Mouse (Mus musculus): ENCODE results near the gene Clec1b.

Clec1b gene

DNA sequence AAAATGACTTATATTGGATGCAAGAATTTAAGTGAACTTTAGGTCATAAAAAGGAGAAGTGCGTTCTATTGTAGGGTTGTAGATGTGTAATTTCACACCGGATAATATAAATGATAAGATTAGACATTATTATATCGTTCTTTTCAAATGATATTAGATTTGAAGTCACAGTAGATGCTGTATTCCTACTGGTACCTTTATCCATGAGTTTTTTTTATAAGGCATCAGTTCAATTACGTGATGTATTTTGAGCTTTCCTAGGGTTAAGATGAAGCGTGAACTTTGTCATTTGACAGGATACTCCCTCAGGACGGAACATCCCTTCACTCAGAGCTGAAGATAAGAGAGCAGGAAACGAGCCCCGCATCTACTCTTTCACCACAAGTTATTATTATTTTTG is at the start of gene Clec1b:
Clec1b (plus strand) TSS at position 301 of the 400 bp plus-strand sequence.
- DNase-seq = no peak

DNA sequence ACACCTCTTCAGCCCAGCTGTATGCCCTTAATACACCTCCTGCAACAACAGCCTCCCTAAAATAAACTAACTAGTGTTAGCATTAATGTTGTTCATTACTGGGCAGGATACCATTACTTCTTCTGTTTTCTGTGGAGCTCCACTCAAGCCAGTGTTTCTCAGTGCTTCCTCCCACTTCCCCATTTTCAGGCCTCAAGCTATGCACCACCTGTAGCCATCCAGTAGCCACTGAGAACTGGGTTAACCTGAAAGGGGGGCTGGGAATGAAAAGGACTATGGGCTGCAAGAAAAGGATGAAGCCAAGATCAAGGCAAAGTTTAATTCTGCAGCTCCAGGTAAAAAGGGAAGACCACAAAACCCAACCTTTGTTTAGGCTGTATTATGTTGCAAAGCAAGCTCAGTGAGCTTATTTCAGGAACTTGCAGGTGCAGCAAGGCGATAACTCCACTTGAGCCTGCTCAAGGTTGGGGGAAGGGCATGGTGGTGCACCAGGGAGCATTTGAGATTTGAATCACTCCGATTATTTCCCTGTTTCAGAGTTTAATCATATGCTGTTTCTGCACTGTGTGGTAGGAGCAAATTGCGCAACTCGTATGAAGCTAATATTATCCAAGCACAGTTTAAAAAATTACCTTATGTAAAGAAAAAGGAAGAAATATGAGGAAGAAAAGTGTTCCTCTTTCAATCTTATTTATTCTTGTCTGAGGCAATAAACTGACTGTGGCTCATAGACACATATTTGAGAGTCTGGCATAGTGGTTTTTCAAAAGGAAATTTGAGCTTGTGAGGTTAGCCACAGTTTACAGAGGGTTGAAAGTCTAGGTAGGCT is 47.4 kb upstream of the Clec1b start:
- DNase-seq = no peak

DNA sequence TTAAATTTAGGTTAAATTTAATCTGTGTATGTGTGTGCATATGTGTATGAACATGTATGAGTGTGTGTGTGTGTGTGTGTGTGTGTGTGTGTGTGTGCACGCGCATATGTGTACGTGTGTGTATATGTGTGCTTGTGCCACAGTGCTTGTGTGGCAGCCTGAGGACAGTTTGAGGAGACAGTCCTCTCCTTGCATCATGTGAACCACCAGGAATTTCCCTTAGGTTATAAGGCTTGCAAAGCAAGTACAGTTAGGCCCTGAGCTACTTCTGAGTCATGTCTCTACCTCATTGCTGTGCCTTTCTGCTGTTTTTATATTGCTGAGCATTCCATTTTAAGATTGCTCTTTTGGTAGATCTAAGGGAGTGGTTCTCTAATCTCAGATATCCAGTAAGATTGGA is 46.0 kb upstream of the Clec1b start:
- DNase-seq = no peak

DNA sequence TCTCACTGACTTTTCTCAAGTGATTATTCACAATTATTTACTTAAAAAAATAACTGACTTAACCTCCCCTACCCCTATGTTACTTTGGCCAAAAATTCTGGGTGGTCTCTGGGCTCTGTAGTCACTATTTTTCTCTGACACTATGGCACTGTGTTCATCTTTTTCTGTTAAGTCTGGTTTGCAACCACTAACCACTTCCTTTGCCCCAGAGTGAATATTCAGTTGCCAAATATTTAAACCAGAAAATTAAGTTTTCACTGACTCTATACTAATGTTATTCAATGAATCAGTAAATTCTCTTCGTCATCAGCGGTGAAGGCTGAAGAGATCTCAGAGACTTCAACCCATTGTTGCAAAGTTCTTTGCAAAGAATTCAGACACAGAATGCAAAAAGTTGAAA is 41.3 kb upstream of the Clec1b start:
- DNase-seq = no peak

DNA sequence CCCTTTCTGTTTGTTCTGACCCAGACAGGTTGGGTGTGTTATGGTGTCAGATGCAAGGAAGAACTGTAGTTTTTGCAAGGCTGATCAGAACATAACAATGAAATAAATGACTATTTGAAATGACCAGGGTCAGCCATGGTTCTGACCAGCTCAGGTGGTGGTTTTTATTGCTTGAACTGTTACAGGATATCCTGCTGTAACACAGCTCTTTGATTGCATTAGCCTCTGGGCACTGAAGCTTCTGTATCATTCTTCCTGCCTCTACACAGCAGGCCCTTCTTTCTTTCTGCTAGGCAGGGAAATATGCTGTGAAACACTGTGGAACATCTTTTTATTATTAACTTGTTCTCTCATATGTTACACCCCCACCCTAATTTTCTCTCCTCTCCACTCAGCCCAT is 40.7 kb upstream of the Clec1b start:
- DNase-seq = no peak

DNA sequence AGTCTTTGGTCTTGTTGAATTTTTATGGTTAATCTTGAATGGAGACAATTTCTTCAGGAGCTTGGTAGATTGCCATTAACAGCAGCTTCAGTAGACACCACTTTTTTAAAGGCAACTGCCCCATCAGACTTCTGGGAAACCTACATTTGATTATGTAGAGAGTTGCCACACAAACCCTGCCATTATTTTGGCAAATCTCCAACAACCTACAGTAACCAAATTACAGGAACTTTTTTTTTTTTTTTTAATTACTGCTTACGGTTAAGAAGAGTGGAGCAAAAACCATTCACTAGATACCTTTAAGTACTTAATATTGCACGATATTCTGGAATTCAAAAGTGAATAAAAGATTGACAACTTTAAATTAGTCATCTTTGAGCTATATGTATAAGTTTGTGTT is 37.6 kb upstream of the Clec1b start:
- no peak for DNase-seq

DNA sequence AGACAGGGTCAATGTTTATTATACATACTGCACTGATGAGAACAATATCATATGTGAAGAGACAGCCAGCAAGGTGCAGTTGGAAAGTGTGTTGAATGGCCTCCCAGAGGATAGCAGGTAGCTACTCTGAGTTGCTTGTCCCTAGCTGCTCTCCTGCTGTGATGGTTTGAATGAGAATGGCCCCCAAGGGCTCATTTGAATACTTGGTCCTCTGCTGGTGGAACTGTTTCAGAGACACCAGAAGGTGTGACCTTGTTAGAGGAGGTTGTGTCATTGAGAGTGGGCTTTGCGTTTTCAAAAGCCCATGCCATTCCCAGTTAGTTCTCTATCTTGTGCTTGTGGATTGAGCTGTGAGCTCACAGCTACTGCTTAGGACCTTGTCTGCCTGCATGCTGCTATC is 33.2 kb upstream of the Clec1b start:
- DNase-seq = no peak

DNA sequence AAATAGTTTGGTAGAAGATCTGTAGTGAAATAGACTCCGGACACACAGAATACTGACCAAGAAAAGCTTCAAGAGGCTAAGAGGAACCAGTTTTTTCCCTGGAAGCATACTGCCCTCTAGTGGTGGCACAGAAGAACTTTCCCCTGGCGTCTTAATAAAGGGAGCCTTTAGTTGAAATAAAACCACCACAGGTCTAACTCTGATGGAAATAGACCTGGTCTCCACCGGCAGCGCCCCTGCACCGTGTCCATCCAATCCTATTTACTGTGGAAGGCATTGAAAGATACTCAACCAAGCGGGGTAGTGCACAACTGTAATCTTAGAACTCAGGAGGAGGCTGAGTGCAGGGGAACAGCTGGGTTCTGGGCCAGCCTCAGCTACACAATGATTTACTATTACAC is 31.1 kb upstream of the Clec1b start:
- DNase-seq = peak; percentile 3

DNA sequence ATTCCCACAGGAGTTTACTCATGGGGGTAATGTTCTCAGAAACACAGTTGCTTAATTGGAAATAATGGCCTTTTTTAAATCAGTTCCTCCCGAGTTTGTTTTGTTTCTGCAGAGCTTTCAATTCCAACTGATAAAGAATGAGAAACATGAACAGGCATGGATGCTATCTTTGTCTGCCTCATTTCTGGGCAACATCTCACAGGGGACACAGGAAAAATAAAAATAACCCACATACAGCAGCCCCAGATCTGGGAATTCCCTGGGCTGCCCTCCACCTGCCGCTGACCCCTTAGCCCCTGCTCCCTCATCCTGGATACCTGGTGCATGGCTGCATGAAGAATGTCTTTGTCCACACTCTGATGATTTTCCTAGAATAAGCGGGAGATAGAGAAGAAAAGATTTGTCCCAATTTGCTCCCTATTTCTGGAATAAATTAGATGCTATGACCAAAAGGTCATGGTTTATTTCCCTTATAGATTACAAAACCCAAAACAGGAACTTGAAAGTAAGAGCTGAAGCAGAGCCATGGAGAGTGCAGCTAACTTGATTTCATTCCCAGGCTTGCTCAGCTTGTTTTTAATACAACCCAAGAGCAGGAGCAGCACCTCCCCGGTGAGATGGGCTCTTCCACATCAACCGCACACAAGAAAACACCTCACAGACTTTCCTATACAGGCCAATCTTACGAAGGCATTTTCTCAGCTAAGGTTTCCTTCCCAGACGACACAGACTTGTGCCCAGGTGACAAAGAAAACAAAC is 27.5 kb upstream of the Clec1b start:
- no peak for DNase-seq

DNA sequence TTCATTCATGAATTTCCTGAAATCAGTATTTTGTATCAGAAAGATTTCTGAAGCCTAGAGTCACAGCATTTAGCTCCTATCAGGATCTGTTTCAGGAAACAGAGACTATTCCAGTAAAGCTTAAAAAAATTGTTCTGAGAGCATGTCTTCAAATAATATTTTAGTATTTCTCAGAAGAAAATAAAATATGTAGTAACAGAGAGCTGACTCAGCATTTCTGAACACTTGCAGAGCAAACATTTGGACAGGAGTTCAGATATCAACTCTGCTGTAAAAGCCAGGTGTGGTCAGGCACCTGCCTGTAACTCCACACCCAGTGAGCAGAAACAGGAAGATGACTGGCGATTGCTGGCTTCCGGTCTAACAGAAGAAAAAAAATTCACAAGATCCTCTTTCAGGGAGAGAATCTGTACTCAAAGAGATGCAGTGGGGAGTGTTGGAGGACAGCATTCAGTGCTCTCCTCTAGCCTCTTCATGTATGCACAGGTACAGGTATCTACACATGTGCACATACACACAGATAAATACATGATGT is 22.1 kb upstream of the Clec1b start:
- no peak for DNase-seq

DNA sequence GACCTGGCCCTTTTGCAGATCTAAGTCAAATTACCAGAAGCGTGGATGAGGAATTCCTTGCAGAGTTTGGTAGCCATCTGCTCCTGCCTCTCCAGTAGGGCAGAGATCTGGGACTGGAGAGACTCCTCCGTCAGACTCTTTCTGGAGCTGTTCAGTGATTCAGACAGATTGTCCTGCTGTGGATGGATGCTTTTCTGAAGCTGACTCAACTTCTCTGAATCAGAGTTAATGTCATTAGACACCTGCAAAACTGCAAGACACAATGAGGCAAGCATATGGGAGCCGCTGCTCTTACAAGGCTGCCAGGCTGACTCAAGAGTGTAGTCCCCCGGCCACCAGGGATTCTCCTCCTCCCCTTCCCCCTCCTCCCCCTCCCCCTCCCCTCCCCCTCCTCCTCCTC is 16.6 kb upstream of the Clec1b start:
- DNase-seq = no peak

DNA sequence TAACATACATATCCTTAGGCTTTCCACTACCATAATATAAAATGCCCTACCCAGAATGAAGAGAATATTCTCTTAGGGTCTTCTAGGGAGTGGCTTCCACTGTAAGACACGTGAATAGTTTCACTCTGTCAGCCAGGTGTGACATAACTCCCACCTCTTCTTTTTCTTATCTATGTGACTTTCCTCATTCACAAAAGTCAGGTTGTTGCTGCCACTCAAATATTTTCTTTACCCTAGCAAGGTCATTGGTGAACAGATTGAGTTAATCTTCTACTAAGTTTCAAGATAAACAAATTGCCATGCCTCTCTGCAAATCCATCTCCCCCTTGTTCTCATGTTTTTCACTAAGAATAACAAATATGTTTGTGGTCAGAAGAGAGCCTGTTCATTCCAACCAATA is 15.4 kb upstream of the Clec1b start:
- DNase-seq = no peak

DNA sequence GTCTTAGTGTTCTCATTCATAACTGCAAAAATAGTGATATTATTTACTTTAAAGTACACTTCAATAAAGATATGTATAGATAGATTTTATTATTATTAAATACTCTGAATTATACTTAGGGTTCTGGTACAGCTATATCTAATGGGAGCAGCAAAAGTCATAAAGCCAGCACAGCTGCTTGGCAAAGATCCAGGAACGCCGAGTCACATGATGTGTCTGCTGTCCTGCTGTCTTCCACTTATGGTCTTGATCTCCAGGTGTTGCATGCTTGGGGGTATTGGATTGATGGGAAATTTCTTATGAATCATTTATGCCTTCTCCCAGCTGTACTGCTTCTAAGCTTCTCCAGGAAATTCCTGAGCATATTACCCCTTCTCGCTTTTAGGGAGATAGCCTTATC is 13.6 kb upstream of the Clec1b start:
- no peak for DNase-seq

DNA sequence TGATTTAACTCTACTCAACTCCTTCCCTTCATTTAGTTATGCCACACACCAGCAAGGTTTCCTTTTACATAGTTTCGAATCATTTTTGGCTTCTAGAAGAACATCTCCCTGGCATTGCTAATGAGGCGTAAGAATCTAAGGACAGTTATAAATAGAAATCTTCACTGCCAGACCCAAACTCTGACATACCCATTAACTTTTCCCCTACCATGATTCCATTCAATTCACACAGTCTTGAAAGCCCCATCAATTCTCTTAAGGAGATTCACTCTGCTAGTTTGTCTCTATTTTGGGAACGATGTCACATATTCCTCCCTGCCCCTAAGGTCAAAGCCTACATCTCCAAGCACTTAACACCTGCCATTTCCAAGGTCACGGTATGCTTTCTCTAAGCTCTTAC is 12.1 kb upstream of the Clec1b start:
- no peak for DNase-seq

DNA sequence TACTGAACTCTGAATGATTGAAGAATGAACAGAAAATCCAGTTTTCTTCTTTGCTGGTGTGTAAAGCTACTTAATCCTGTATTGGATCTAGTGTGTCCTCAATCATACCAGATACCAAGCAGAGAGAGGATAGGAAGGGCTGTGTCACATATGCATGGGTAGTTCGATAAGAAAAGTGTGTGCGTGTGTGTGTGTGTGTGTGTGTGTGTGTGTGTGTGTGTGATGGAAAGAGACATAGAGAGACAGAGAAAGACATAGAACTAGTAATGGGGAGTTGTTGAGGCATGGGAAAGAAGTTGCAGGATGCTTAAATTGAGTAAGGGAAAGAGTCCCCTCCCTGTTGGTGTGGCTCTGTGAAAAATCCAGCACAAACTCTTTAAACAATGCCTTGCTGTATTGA is 11.3 kb upstream of the Clec1b start, which contains the start of gene Clec12b:
Clec12b (minus strand) TSS at position 101 of the 400 bp plus-strand sequence.
- DNase-seq = no peak

DNA sequence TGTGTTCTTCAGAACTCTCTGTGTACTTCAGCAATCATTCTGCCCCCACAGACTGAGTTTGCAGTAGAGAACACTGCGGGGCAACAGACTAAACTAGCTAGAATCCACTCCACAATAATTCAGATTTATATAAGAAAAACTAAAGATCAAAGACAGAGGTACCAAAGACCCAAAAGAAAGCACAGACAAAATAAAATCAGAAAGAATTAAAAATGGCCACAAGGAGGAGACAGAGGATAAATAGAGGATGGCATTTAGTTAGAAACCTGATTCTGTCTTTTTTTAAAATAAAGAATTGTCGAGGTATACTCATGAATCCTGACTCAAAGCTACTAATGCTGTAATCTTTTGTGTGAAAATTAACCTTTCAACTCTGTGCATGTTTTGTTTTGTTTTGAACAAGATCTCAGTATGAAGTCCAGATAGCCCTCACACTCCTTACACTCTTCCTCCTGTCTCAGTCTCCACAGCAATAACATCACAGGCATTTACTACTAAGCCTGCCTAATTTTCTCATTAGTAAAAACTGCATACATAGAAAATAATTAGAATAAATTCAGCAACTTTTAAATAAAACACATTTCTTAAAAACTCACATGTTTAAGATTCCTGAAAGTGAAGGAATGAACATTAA is 3.9 kb upstream of the Clec1b start:
- no peak for DNase-seq

DNA sequence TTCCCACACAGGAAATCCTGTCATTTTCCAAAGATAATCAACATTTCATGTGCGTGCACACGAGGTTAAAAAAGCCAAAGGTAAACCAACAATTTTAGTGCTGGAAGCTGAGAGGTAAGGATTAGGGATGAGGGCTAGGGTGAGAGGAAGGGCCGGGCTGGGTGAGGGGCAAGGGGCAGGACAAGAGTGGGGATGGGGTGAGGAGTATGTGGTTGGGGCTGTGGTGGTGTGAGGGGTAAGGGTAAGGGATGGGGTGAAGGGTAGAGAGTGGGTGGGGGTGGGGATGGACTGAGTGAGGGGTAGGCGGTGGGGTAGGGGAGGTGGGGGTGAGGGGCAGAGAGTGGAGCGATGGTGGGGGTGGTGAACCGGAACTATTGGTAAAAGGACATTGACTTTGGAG is 3.4 kb upstream of the Clec1b start:
- DNase-seq = no peak

DNA sequence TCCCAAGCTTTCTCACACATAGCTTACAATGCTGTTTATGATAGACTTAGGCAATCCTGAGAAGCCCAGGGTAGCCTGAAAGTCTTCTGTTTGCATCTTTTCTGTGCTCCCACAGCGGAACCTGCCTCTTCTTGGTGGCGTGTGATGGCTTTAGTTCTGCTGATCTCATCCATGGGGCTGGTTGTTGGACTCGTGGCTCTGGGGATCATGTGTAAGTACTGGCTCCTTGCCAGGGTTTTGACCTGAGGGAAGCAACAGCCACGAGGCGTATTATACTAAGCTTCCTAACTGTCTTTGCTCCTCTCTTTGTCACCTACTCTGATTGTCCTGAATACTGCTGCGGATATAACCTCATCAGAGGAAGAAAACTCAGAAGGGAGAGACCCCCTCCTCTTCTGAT is 2.8 kb downstream of the Clec1b start:
- DNase-seq = peak; percentile 52

DNA sequence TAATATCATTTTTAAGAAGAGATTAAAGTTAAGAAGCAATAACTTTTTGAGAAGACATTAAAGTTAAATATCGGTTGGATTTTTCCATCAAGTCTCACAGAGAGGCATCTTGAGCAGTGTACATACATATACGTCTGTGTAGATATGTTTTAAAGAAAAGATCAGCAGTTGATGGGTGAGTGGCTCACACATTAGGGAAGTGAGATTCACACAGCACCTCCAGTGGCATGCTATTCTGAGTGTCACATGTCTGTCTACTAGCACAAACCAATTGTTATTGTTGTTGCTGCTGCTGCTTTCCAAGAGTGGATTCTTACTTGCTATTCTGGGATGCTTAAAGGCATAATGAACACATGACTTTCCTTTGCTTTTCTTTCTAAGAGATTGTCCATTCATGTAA is 5.3 kb downstream of the Clec1b start:
- no peak for DNase-seq

DNA sequence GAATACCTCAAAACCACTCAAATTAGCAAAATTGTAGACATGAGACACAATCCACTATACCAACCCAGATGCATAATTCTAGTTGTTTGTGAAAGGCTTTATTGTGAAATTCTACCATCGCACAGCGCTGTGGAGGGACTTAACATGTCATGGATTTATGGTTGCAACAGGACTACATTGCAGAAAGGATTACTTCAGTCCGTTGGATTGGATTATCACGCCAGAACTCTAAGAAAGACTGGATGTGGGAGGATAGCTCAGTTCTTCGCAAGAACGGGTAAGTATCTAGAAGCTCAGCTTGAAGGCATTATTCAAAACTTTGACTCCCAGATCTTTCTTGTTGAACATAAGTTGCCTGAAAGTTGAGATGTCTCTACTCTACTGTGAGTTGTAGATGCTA is 6.3 kb downstream of the Clec1b start:
- DNase-seq = no peak

DNA sequence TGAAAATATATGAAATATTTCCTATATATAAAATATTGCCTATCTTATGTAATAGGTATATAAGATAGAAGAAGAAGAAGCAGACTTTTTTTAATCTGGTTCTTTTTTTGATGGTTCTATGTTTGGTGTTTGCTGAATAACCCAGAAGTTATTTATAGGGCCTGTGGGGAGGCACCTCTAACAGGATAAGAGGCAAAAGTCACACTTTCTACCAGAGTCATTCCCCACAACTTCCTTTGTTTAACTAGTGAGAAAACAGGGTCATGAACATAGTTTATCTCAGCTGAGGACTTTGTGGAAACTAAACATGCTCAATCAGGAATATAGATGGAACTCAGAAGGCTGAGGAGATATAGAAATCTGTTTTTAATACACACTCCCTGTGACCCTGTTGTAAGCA is 8.9 kb downstream of the Clec1b start:
- no peak for DNase-seq

DNA sequence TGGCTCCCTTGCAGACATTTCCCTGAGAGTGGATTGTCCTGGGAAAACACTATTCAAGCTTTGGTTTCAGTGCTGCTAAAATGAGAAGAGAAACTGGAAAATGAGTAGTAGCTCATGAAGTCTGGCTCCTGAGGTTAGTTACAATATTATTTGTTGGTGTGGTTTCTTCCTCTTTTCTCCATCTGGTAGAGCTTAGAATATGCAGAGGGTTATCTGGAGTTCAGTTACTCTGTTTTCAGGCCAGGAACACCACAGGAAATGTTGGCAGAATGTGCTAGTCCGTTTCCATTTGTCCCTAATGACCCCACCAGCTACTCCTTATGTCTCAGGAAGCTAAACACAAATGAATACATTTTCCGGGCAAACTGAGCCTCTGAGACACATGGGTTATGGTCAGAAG is 10.2 kb downstream of the Clec1b start:
- DNase-seq = no peak

DNA sequence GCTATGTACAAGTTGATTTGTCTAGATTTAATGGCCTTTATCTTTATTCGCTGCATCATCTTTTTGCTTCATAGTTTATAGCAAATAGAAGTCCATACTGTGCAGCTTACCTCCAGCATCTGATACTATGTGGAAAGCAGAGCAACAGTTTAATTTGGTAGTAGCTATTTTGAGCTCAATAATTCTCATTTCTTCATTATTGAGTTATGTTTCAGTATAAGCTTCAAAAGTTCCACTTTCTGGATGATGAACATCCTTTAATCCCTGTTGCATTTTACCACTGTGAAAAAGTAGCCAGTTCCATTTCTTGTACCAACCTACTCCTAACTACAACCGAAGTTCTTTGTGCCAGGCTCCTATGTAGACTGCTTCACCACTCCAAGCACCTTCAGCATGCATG is 11.5 kb downstream of the Clec1b start, which contains the start of gene Clec9a:
Clec9a (plus strand) TSS at position 301 of the 400 bp plus-strand sequence.
- no peak for DNase-seq

DNA sequence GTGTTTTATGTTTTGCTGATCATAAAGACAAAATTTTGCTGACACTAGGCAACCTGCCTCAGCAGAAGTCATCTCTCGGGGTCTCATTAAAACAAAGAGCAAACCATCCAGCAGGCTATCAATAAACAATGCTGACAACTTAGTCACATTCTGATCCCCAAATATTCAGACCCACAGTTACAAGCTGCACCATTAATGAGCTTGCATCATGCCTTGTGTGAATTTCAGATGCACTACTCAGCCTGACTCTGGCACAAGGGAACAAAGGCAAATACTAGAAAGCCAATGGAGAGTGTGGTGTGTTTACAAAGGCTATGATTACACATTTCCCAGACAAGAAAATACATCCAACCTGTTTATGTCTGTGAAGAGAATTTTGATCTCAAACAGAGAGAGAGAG is 17.1 kb downstream of the Clec1b start:
- no peak for DNase-seq

All from kidney, adult 18-20 months (tissue).